Mouse (Mus musculus): ENCODE results near the gene Pik3c2b.
A peak's percentile ranks its signal among the peaks of the same experiment; 100 is the strongest.

The Pik3c2b gene

GRCm38 (mm10) chr1:133100980-133101798, 55.7 kb downstream of the Pik3c2b start:
- DNase-seq (ENCODE audit: low read depth) = peak; percentile 80

- DNase-seq (ENCODE audit: low read depth) = no peak
Observed at GRCm38 (mm10) chr1:133102108-133102507, 56.6 kb downstream of the Pik3c2b start.

- DNase-seq (ENCODE audit: low read depth) = no peak
Observed at GRCm38 (mm10) chr1:133103315-133103714, 57.8 kb downstream of the Pik3c2b start.

- no peak for DNase-seq (ENCODE audit: low read depth)
Observed at GRCm38 (mm10) chr1:133103871-133104270, 58.4 kb downstream of the Pik3c2b start.

GRCm38 (mm10) chr1:133116108-133116507, 70.6 kb downstream of the Pik3c2b start:
- no peak for DNase-seq (ENCODE audit: low read depth)

GRCm38 (mm10) chr1:133118127-133118526, 72.7 kb downstream of the Pik3c2b start:
- peak; percentile 39 for DNase-seq (ENCODE audit: low read depth)

- DNase-seq (ENCODE audit: low read depth) = no peak
Observed at GRCm38 (mm10) chr1:133118844-133119243, 73.4 kb downstream of the Pik3c2b start.

- no peak for DNase-seq (ENCODE audit: low read depth)
Observed at GRCm38 (mm10) chr1:133119931-133120712, 74.7 kb downstream of the Pik3c2b start.

- DNase-seq (ENCODE audit: low read depth) = no peak
Observed at GRCm38 (mm10) chr1:133121246-133121645, 75.8 kb downstream of the Pik3c2b start.

GRCm38 (mm10) chr1:133124137-133124536, 78.7 kb downstream of the Pik3c2b start:
- DNase-seq (ENCODE audit: low read depth) = no peak

- DNase-seq (ENCODE audit: low read depth) = peak; percentile 40
Observed at GRCm38 (mm10) chr1:133125640-133126364, 80.3 kb downstream of the Pik3c2b start.

GRCm38 (mm10) chr1:133126365-133126740, 80.9 kb downstream of the Pik3c2b start:
- no peak for DNase-seq (ENCODE audit: low read depth)

- DNase-seq (ENCODE audit: low read depth) = no peak
Observed at GRCm38 (mm10) chr1:133127328-133127727, 81.9 kb downstream of the Pik3c2b start.

GRCm38 (mm10) chr1:133129471-133130221, 84.2 kb downstream of the Pik3c2b start:
- no peak for DNase-seq (ENCODE audit: low read depth)

- DNase-seq (ENCODE audit: low read depth) = peak; percentile 98
Observed at GRCm38 (mm10) chr1:133130638-133131560, 85.4 kb downstream of the Pik3c2b start, which contains the start of gene Ppp1r15b. Ppp1r15b (plus strand) TSS chr1:133131143.

- no peak for DNase-seq (ENCODE audit: low read depth)
Observed at GRCm38 (mm10) chr1:133131561-133131905, 86.1 kb downstream of the Pik3c2b start.

- DNase-seq (ENCODE audit: low read depth) = peak; percentile 56
Observed at GRCm38 (mm10) chr1:133131936-133132335, 86.5 kb downstream of the Pik3c2b start.

GRCm38 (mm10) chr1:133132388-133133326, 87.2 kb downstream of the Pik3c2b start:
- peak; percentile 68 for DNase-seq (ENCODE audit: low read depth)

GRCm38 (mm10) chr1:133133425-133133824, 88.0 kb downstream of the Pik3c2b start:
- peak; percentile 49 for DNase-seq (ENCODE audit: low read depth)

All from induced T-regulatory cell, adult 2 months (primary cell).